8 mouse cellular contexts compared by ENCODE assay signal in the genomic region with DNA sequence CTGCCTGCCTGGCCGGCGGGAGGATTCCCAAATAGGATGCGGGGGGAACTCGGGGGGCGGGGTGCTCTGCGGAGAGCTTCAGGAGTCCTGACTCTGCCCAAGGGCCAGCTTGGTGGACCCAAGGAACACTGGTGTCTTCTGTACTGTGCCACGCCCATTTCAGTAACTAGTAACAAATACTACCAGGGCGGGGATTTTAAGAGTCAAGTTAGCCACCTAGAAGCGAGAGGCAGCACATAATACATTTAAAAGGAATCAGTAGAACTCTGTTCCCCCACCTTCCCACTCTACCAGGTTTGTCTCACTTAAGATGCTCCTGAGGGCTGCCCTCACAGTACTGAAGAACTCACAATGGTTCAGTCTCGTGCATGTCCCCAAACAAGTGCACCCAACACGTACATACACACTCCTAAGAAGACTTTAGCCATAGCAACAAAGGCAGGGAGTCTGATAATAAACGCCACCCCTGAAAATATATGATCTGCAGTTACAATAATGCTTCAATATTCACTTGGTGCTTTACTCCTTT.
A peak's percentile ranks its signal among the peaks of the same experiment; 100 is the strongest.
DNase-seq lines count a peak whose midpoint lies in the region; ATAC-seq lines count a peak whose summit lies in the region.

No protein-coding gene starts in this region.

- H3K4me2 ChIP-seq in kidney, embryonic 14.5 days (replicated peaks; ENCODE audit: low read depth, low read length) = peak overlapping the region; percentile 45
- H3K4me2 ChIP-seq in embryonic facial prominence, embryonic 11.5 days (ENCODE audit: low read depth, low read length) = peak overlapping the region; percentile 16
- H3K4me2 ChIP-seq in hindbrain, embryonic 12.5 days (replicated peaks) = peak overlapping the region; percentile 54
- peak overlapping the region; percentile 45 for H3K4me2 ChIP-seq in midbrain, embryonic 11.5 days

- no peaks in the 10 kb centered on the region for H3K36me3 ChIP-seq in kidney, embryonic 14.5 days (ENCODE audit: control insufficient read depth, insufficient read depth, low read length)
- H3K36me3 ChIP-seq in embryonic facial prominence, embryonic 11.5 days (replicated peaks; ENCODE audit: control insufficient read depth, insufficient read depth, low read depth, low read length) = no peaks in the 10 kb centered on the region
- no peaks in the 10 kb centered on the region for H3K36me3 ChIP-seq in hindbrain, embryonic 12.5 days
- H3K36me3 ChIP-seq in midbrain, embryonic 11.5 days (ENCODE audit: control insufficient read depth, insufficient read depth, low read length) = no peaks in the 10 kb centered on the region

- no peaks in the 10 kb centered on the region for H3K4me1 ChIP-seq in kidney, embryonic 14.5 days (ENCODE audit: control insufficient read depth, insufficient read depth, low read length)
- H3K4me1 ChIP-seq in embryonic facial prominence, embryonic 11.5 days (ENCODE audit: control insufficient read depth, insufficient read depth, low read length) = no peaks in the 10 kb centered on the region
- H3K4me1 ChIP-seq in hindbrain, embryonic 12.5 days = no peaks in the 10 kb centered on the region
- H3K4me1 ChIP-seq in midbrain, embryonic 11.5 days (ENCODE audit: control insufficient read depth, insufficient read depth, low read length) = no peaks in the 10 kb centered on the region

- H3K9ac ChIP-seq in kidney, embryonic 14.5 days (ENCODE audit: low read depth, low read length) = peak overlapping the region; percentile 59; the same call in 1 of the 2 replicates
- H3K9ac ChIP-seq in embryonic facial prominence, embryonic 11.5 days (replicated peaks; ENCODE audit: low read length) = peak overlapping the region; percentile 75; the same call in 1 of the 2 replicates
- H3K9ac ChIP-seq in hindbrain, embryonic 12.5 days = peak overlapping the region; percentile 63; the same call in 1 of the 2 replicates
- H3K9ac ChIP-seq in midbrain, embryonic 11.5 days (ENCODE audit: low read length) = peak overlapping the region; percentile 67

- ATAC-seq in kidney, embryonic 14.5 days (ENCODE audit: low FRiP score, low TSS enrichment) = peak; percentile 26
- no peak for ATAC-seq in embryonic facial prominence, embryonic 11.5 days (replicated peaks; ENCODE audit: insufficient number of reproducible peaks, low FRiP score, low TSS enrichment, low read depth)
- no peak; the same call in 1 of the 2 replicates for ATAC-seq in hindbrain, embryonic 12.5 days (ENCODE audit: low FRiP score)
- ATAC-seq in midbrain, embryonic 11.5 days (ENCODE audit: low FRiP score) = peak; percentile 45
- ATAC-seq in monocyte, adult 5-6 weeks (replicated peaks; ENCODE audit: insufficient number of reproducible peaks, low FRiP score, low TSS enrichment, poor library complexity, severe bottlenecking) = no peak

- peak overlapping the region; percentile 57 for H3K4me3 ChIP-seq in kidney, embryonic 14.5 days (ENCODE audit: low read length)
- H3K4me3 ChIP-seq in embryonic facial prominence, embryonic 11.5 days (ENCODE audit: low read depth, low read length) = peak overlapping the region; percentile 57
- peak overlapping the region; percentile 57 for H3K4me3 ChIP-seq in hindbrain, embryonic 12.5 days
- H3K4me3 ChIP-seq in midbrain, embryonic 11.5 days (ENCODE audit: low read depth, low read length) = peak overlapping the region; percentile 59

- DNase-seq in kidney, postnatal 4 days = no peak
- DNase-seq in embryonic facial prominence, embryonic 11.5 days (ENCODE audit: low spot score) = no peak
- DNase-seq in midbrain, embryonic 11.5 days (ENCODE audit: low spot score, missing footprints) = no peak
- no peak for DNase-seq in thymus, postnatal 25 days
- no peak for DNase-seq in thymus, adult 18-20 months

- 36% methylated on average over 12 of the region's 12 CpGs for WGBS in kidney, embryonic 14.5 days
- 28% methylated on average over 12 of the region's 12 CpGs for WGBS in embryonic facial prominence, embryonic 11.5 days
- whole genome bisulfite sequencing in hindbrain, embryonic 12.5 days = 33% methylated on average over 12 of the region's 12 CpGs
- WGBS in midbrain, embryonic 11.5 days = 18% methylated on average over 11 of the region's 12 CpGs

- no peaks in the 10 kb centered on the region for H3K9me3 ChIP-seq in kidney, embryonic 14.5 days (ENCODE audit: control insufficient read depth, low read length)
- no peaks in the 10 kb centered on the region for H3K9me3 ChIP-seq in embryonic facial prominence, embryonic 11.5 days (replicated peaks; ENCODE audit: control insufficient read depth, low read length)
- no peaks in the 10 kb centered on the region for H3K9me3 ChIP-seq in hindbrain, embryonic 12.5 days (replicated peaks)
- no peaks in the 10 kb centered on the region for H3K9me3 ChIP-seq in midbrain, embryonic 11.5 days (ENCODE audit: control insufficient read depth, low read length)

- H3K27ac ChIP-seq in kidney, embryonic 14.5 days (ENCODE audit: low read depth, low read length) = no peak overlapping the region
- H3K27ac ChIP-seq in embryonic facial prominence, embryonic 11.5 days (replicated peaks; ENCODE audit: low read depth, low read length) = no peak overlapping the region
- peak overlapping the region; percentile 82; the same call in 1 of the 2 replicates for H3K27ac ChIP-seq in hindbrain, embryonic 12.5 days
- no peak overlapping the region; the same call in 1 of the 2 replicates for H3K27ac ChIP-seq in midbrain, embryonic 11.5 days (ENCODE audit: low read depth, low read length)

- H3K27me3 ChIP-seq in kidney, embryonic 14.5 days (ENCODE audit: control insufficient read depth, insufficient read depth, low read length) = no peaks in the 10 kb centered on the region
- no peaks in the 10 kb centered on the region for H3K27me3 ChIP-seq in embryonic facial prominence, embryonic 11.5 days (ENCODE audit: control insufficient read depth, insufficient read depth, low read length)
- H3K27me3 ChIP-seq in hindbrain, embryonic 12.5 days = no peaks in the 10 kb centered on the region
- H3K27me3 ChIP-seq in midbrain, embryonic 11.5 days (ENCODE audit: control insufficient read depth, insufficient read depth, low read length) = no peaks in the 10 kb centered on the region

Comparison
In these comparisons a context has a peak if more than half of its experiments do, and no peak if none do; other contexts are left out.
1. ATAC-seq: peak in kidney, embryonic 14.5 days (single experiment) and midbrain, embryonic 11.5 days (single experiment); none in embryonic facial prominence, embryonic 11.5 days (single experiment), hindbrain, embryonic 12.5 days (single experiment) and monocyte, adult 5-6 weeks (single experiment).
2. Peak in every context shown above with its lines, with median percentiles within 50 percentile points of each other: H3K4me2 ChIP-seq, H3K4me3 ChIP-seq and H3K9ac ChIP-seq.